Comparison of ENCODE assay signal across 9 mouse cellular contexts in genomic region chr10:44702108-44702507, GRCm38 (mm10).
DNase-seq lines count a peak whose midpoint lies in the region; ATAC-seq and TF ChIP-seq lines count a peak whose summit lies in the region.
"Had no signal": no experiment of that assay in that cellular context is flagged by ENCODE, and none has a peak within 500 bp of the region (broad histone marks: within the 10 kb centered on the region; RNA-seq: fewer than 3 reads in every experiment).

No protein-coding gene starts in this region.

- 0 out of 2 replicates have a peak, but pooled peaks cover 3% of the 10 kb centered on the region for H3K4me1 ChIP-seq in kidney, adult 2 months (ENCODE audit: control insufficient read depth, insufficient read depth, low read length)
- H3K4me1 ChIP-seq in kidney, embryonic 15.5 days = no peaks in the 10 kb centered on the region
- no peaks in the 10 kb centered on the region for H3K4me1 ChIP-seq in limb, embryonic 14.5 days (ENCODE audit: control insufficient read depth, insufficient read depth, low read length)

- no peak overlapping the region for H3K4me3 ChIP-seq in kidney, adult 2 months (ENCODE audit: insufficient read depth, low read depth, low read length)
- no peak overlapping the region for H3K4me3 ChIP-seq in kidney, embryonic 15.5 days (replicated peaks)
- H3K4me3 ChIP-seq in limb, embryonic 14.5 days (replicated peaks; ENCODE audit: low read length) = no peak overlapping the region
- no peak overlapping the region for H3K4me3 ChIP-seq in macrophage (ENCODE audit: inconsistent target)
- H3K4me3 ChIP-seq: layer of hippocampus, adult 2 months had no signal

- H3K27me3 ChIP-seq in kidney, adult 2 months (replicated peaks; ENCODE audit: control insufficient read depth, insufficient read depth, low read length) = no peaks in the 10 kb centered on the region
- no peaks in the 10 kb centered on the region for H3K27me3 ChIP-seq in kidney, embryonic 15.5 days
- no peaks in the 10 kb centered on the region for H3K27me3 ChIP-seq in limb, embryonic 14.5 days (ENCODE audit: control insufficient read depth, insufficient read depth, low read length)

- H3K9ac ChIP-seq in kidney, embryonic 15.5 days = no peak overlapping the region
- H3K9ac ChIP-seq in limb, embryonic 14.5 days (ENCODE audit: low read depth, low read length, severe bottlenecking) = no peak overlapping the region

- DNase-seq in kidney, adult 2 months = peak; percentile 84
- DNase-seq in brain, adult 2 months (ENCODE audit: low read depth, low spot score) = peak; percentile 21
- peak; percentile 3 for DNase-seq in limb, embryonic 14.5 days (ENCODE audit: low spot score)
- DNase-seq in retina, embryonic 14.5 days (ENCODE audit: low spot score) = no peak

- no peaks in the 10 kb centered on the region for H3K36me3 ChIP-seq in kidney, adult 2 months (ENCODE audit: control insufficient read depth, insufficient read depth, low read length)
- H3K36me3 ChIP-seq in kidney, embryonic 15.5 days = no peaks in the 10 kb centered on the region
- H3K36me3 ChIP-seq in limb, embryonic 14.5 days (ENCODE audit: control insufficient read depth, insufficient read depth, low read length) = no peaks in the 10 kb centered on the region
- no peaks in the 10 kb centered on the region for H3K36me3 ChIP-seq in macrophage (ENCODE audit: inconsistent target)

- no peak for ATAC-seq in kidney, embryonic 15.5 days (replicated peaks; ENCODE audit: low FRiP score)
- ATAC-seq in limb, embryonic 14.5 days (ENCODE audit: low FRiP score, low read depth) = no peak
- ATAC-seq in CD4-positive, CD25-positive, alpha-beta regulatory T cell, adult 4 months = no peak
- no peak for ATAC-seq in cerebellum, adult (ENCODE audit: insufficient number of reproducible peaks, low FRiP score, low TSS enrichment)

- no peak for TF ChIP-seq POLR2A in kidney, adult 2 months (IDR thresholded peaks at IDR 0.05; ENCODE audit: low read depth, low read length)
- TF ChIP-seq POLR2A in limb, embryonic 14.5 days (IDR thresholded peaks at IDR 0.05; ENCODE audit: borderline replicate concordance, extremely low read depth, insufficient read depth, insufficient read length) = no peak

- TF ChIP-seq CTCF in kidney, adult 2 months (conservative IDR thresholded peaks at IDR 0.05; ENCODE audit: insufficient read depth, insufficient read length, low read depth, low read length) = no peak; the same call in 1 of the 2 replicates

- H3K27ac ChIP-seq in kidney, adult 2 months (ENCODE audit: insufficient read depth, low read depth, low read length) = no peak overlapping the region
- H3K27ac ChIP-seq in kidney, embryonic 15.5 days = no peak overlapping the region
- H3K27ac ChIP-seq in limb, embryonic 14.5 days (replicated peaks; ENCODE audit: low read depth, low read length) = no peak overlapping the region
- H3K27ac ChIP-seq in macrophage = peak overlapping the region; percentile 40
- H3K27ac ChIP-seq: layer of hippocampus, adult 2 months had no signal

- H3K9me3 ChIP-seq in kidney, embryonic 15.5 days (replicated peaks) = no peaks in the 10 kb centered on the region
- H3K9me3 ChIP-seq in limb, embryonic 14.5 days (ENCODE audit: control insufficient read depth, low read length) = no peaks in the 10 kb centered on the region

- 41% methylated on average over 5 of the region's 5 CpGs for WGBS in kidney, adult 2 months
- WGBS in kidney, embryonic 15.5 days = 53% methylated on average over 5 of the region's 5 CpGs
- WGBS in limb, embryonic 14.5 days = 49% methylated on average over 5 of the region's 5 CpGs
- WGBS in macrophage (ENCODE audit: missing documents) = 0% methylated on average over 5 of the region's 5 CpGs

- H3K4me2 ChIP-seq in kidney, embryonic 15.5 days = no peak overlapping the region
- no peak overlapping the region for H3K4me2 ChIP-seq in limb, embryonic 14.5 days (replicated peaks; ENCODE audit: low read depth, low read length, severe bottlenecking)

- no peaks in the 10 kb centered on the region for H3K79me2 ChIP-seq in macrophage (ENCODE audit: inconsistent target)
